23 mouse cellular contexts compared by ENCODE assay signal in genomic region chr5:138225700-138226099, GRCm38 (mm10). TPM values are rescaled to one million over a fixed set of nuclear protein-coding genes. Genes with fewer than 3 reads are reported as not detected.
"Had no signal": no experiment of that assay in that cellular context is flagged by ENCODE, and none has a peak within 500 bp of the region (broad histone marks: within the 10 kb centered on the region; RNA-seq: fewer than 3 reads in every experiment).

TSS of gene Nxpe5 (plus strand) at chr5:138225898.

- H3K4me2 ChIP-seq: lung, embryonic 15.5 days; midbrain, embryonic 12.5 days; neural tube, embryonic 13.5 days; neural tube, embryonic 15.5 days had no signal

- H3K27me3 ChIP-seq: lung, embryonic 15.5 days; midbrain, embryonic 12.5 days; neural tube, embryonic 13.5 days; neural tube, embryonic 15.5 days had no signal

- H3K36me3 ChIP-seq: lung, embryonic 15.5 days; midbrain, embryonic 10.5 days; midbrain, embryonic 12.5 days; neural tube, embryonic 13.5 days; neural tube, embryonic 15.5 days had no signal

- H3K4me3 ChIP-seq: lung, embryonic 15.5 days; midbrain, embryonic 10.5 days; midbrain, embryonic 12.5 days; myocyte; neural tube, embryonic 13.5 days; neural tube, embryonic 15.5 days had no signal

- H3K9ac ChIP-seq: liver, postnatal 0 days; lung, embryonic 15.5 days; midbrain, embryonic 12.5 days; neural tube, embryonic 13.5 days; neural tube, embryonic 15.5 days had no signal

- H3K9me3 ChIP-seq: lung, embryonic 15.5 days; midbrain, embryonic 10.5 days; midbrain, embryonic 12.5 days; neural tube, embryonic 13.5 days; neural tube, embryonic 15.5 days had no signal

- ATAC-seq: liver, postnatal 0 days; lung, postnatal 0 days; midbrain, embryonic 16.5 days had no signal

- H3K27ac ChIP-seq: lung, embryonic 15.5 days; midbrain, embryonic 10.5 days; midbrain, embryonic 12.5 days; neural tube, embryonic 13.5 days; neural tube, embryonic 15.5 days had no signal

- H3K4me1 ChIP-seq: lung, embryonic 15.5 days; midbrain, embryonic 10.5 days; midbrain, embryonic 12.5 days; neural tube, embryonic 13.5 days; neural tube, embryonic 15.5 days had no signal

- DNase-seq: liver, postnatal 0 days; lung, adult 2 months; lung, postnatal 14 days; lung, postnatal 36 days; midbrain, embryonic 14.5 days; retina, postnatal 1 day; right cerebral cortex, adult 18-20 months; right cerebral cortex, postnatal 25 days; right cerebral cortex, postnatal 4 days; spleen, adult 18-20 months; thymus, adult 2 months; thymus, postnatal 25 days; thymus, postnatal 4 days had no signal

RNA-seq across cellular contexts. Expression of gene Nxpe5, which starts in this region (rescaled TPM):
- polyA plus RNA-seq: lung, embryonic 15.5 days; midbrain, embryonic 10.5 days; midbrain, embryonic 12.5 days; midbrain, embryonic 14.5 days; midbrain, embryonic 16.5 days; myocyte; neural tube, embryonic 11.5 days; neural tube, embryonic 13.5 days; neural tube, embryonic 15.5 days; stomach, embryonic 14.5 days had no signal
